Mouse (Mus musculus) central nervous system, embryonic 11.5 days (tissue): Measurements from ENCODE around the gene Zscan29. TPM values are rescaled to one million over a fixed set of nuclear protein-coding genes. Genes with fewer than 3 reads are reported as not detected.

ENCODE experiments used
- polyA plus RNA-seq: library from polyadenylated mRNA; depleted of rRNA; stranded (reverse); fragments of >200 nt; gene quantifications from 2 replicates; pipeline ENCODE4 v1.2.3, GENCODE M21; 2012; rRNA removed

Zscan29 gene
- polyA plus RNA-seq, result 9.0 and 11.5 TPM in 2 replicates

DNA sequence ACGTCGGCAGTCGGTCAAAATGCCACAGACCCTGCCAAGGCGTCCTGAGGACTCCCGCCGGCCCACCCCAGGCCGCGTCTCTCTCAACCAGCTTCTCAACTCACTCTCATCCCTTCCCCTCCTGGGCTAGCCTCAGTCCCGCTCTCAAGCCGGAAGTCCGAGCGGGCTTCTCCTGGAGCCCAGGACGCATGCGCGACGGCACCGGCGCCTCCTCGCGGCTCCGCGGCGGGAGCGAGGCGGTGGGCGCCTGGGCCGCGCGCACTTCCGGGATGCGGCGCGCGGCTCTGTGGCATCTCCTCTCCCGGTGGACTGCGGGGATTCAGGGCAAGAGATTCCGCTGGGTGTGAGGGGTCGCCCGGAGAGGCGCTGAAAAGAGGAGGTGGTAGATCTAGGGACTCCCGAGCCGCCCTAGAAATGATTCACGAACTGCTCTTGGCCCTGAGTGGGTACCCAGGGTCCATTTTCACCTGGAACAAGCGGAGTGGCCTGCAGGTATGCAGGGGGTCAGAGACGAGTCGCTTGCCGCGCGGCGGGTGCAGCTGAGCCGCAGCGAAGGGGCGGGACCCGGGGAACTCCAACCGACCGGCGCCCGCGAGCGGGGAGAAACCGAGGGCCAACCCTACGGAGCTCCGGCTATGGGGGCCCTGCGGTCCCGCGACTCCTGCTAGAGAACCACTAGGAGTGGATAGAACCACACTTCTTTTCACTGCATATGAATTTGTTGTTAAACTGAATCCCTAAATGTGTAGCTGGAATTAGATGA lies at the start of gene Zscan29:
Zscan29 (minus strand) TSS at position 146 of the 763 bp plus-strand sequence.

DNA sequence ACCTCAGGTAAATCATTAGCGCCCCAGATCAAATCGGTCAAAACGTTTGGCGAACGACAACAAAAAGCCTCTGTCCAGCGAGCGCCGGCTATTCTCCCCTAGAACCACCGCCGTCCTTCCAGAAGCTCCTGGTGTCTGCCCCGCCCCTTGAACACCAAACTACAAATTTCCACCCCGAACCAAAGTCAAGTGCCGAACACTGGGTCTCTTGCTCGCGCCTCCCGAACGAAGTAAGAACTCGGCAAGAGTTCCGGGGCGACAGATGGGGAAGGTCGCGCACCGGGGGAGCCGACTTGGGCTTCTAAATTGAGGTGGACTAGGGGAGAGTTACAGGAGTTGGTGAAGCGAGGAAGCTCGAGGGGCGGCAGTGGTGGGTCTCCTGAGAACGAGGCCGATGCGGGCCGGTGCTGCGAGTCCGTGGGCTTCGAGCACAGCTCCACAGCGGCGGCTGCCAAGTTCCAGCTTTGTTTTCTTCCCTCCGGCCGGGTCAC lies 399 bp downstream of the Zscan29 start, which contains the start of gene Tubgcp4:
Tubgcp4 (plus strand) TSS at position 174 of the 491 bp plus-strand sequence.

DNA sequence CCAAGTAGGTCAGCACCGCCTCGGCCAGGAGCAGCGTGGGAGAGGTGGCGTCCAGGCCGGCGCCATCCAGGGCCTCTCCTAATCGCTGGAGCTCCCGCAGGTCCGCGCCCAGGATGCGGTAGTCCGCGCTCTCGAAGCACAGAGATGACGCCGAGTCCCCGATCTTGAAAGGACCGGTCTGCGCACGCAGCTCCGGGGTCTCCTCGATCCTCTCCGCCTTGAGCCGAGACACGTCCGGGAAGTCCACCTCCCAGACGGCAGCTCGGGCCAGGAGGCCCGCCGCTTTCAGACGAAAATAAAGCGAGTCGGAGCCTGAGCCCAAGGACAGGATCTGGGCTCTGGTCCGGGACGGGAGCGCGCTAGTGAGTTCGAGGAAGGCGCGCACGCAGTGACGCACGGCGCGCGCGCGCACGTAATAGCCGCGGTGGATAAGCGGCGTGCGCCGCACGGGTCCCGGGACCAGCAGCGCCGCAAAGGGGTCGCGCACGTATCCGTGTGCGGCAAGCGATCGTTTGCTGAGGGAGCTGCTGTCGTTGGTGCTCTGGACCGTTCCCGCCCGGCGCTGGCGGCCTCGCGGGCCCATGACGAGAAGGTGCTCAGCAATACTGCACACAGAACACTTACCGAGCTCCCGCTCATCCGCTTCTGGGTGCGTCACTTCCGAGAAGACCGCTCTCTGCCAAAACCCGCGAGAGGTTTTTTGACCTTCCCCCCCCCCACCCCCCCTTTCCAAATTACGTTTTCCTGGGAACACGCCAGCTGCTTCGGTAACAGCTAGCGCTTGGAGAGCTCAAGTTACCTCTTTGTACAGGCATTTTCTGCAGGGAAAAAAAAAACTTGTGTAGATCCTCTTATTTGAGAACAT lies 30.7 kb downstream of the Zscan29 start, which contains the start of the genes Adal and Lcmt2:
Adal (plus strand) TSS at position 411 of the 865 bp plus-strand sequence.
Lcmt2 (minus strand) TSS at position 636 of the 865 bp plus-strand sequence.

DNA sequence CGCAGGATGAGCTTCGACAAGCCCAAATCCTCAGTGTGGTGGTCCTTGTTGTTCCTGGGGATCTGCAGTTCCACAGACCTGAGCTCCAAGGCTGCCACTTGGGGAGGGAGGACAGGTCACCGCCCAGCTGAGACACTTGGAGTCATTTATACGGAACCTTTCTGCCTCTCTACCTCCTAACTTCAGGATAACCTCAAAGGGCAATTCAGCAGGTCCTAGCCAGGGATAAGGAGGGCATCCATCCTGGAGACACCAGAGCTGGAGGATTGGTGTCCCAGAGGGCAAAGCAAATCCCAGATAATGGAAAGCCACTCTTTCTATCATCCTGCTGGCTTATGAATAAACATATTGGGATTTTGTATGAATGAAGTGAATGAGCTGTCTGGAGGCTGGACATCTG lies 61.2 kb downstream of the Zscan29 start, which contains the start of gene Tgm7:
Tgm7 (minus strand) TSS at position 101 of the 400 bp plus-strand sequence.

Other genes starting within 250 kb of the Zscan29 start
- 17.3 and 20.9 TPM in 2 replicates for gene Ubr1, start 200.4 kb downstream of the Zscan29 start, polyA plus RNA-seq
- gene Tmem62, start 194.1 kb downstream of the Zscan29 start, polyA plus RNA-seq, result 3.5 and 4.7 TPM in 2 replicates
- 44.7 and 49.1 TPM in 2 replicates for gene Ccndbp1, start 162.7 kb downstream of the Zscan29 start, polyA plus RNA-seq
- gene Epb42, start 134.1 kb downstream of the Zscan29 start, polyA plus RNA-seq, result 12.7 and 15.0 TPM in 2 replicates
- 0.20 TPM in 1 of 2 replicates, not detected in the other for gene Tgm5, start 85.3 kb downstream of the Zscan29 start, polyA plus RNA-seq
- 0.05 and 0.06 TPM in 2 replicates for gene Tgm7, start 61.3 kb downstream of the Zscan29 start, polyA plus RNA-seq
- gene Adal, start 30.7 kb downstream of the Zscan29 start, polyA plus RNA-seq, result 15.8 and 20.9 TPM in 2 replicates
- 6.8 and 8.9 TPM in 2 replicates for gene Lcmt2, start 30.5 kb downstream of the Zscan29 start, polyA plus RNA-seq
- 37.1 and 58.8 TPM in 2 replicates for gene Tubgcp4, start 471 bp downstream of the Zscan29 start, polyA plus RNA-seq
- 129 and 166 TPM in 2 replicates for gene Trp53bp1, start 100.3 kb upstream of the Zscan29 start, polyA plus RNA-seq
- 8.4 and 8.7 TPM in 2 replicates for gene Map1a, start 118.5 kb upstream of the Zscan29 start, polyA plus RNA-seq
- gene Ppip5k1, start 184.3 kb upstream of the Zscan29 start, polyA plus RNA-seq, result 15.0 and 18.7 TPM in 2 replicates
- 5.8 and 6.1 TPM in 2 replicates for gene Ckmt1, start 186.6 kb upstream of the Zscan29 start, polyA plus RNA-seq
- 0.01 and 0.02 TPM in 2 replicates for gene Strc, start 216.0 kb upstream of the Zscan29 start, polyA plus RNA-seq
- 229 and 230 TPM in 2 replicates for gene Pdia3, start 242.7 kb upstream of the Zscan29 start, polyA plus RNA-seq
- 3.7 and 6.3 TPM in 2 replicates for gene Catsper2, start 242.7 kb upstream of the Zscan29 start, polyA plus RNA-seq